In the genomic region with DNA sequence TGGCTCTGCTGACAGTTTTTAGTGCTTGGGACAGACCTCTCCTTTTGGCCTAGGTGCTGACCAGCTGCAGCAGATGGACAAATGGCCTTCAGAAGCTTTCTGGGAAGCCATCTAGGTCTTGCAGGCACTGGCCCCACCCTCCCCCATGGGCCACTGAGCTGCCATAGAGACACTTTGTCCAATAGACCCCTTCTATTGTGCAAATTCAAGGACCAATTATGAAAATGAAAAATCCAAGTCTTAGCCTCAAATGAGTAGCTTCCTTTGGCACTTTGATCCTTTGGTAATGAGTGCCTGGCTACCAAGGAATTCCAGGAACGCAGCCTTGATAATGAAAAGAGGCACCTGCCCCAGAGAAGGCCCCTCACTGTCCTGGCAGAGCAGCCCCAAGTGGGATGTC, we compare ENCODE assay signal across 29 mouse cellular contexts. TPM values are rescaled to one million over a fixed set of nuclear protein-coding genes. Genes with fewer than 3 reads are reported as not detected.
DNase-seq lines count a peak whose midpoint lies in the region; ATAC-seq and TF ChIP-seq lines count a peak whose summit lies in the region.
"Had no signal": no experiment of that assay in that cellular context is flagged by ENCODE, and none has a peak within 500 bp of the region (broad histone marks: within the 10 kb centered on the region; RNA-seq: fewer than 3 reads in every experiment).

No protein-coding gene starts in this region.

- no peak overlapping the region for H3K4me3 ChIP-seq in gastrocnemius, adult 2 months
- H3K4me3 ChIP-seq in hindbrain, embryonic 10.5 days = no peak overlapping the region
- H3K4me3 ChIP-seq in hindbrain, embryonic 14.5 days (replicated peaks; ENCODE audit: low read length) = no peak overlapping the region
- H3K4me3 ChIP-seq: embryonic facial prominence, embryonic 13.5 days; embryonic facial prominence, embryonic 15.5 days; erythroblast, embryonic 14.5 days; forebrain, embryonic 10.5 days; forebrain, embryonic 12.5 days had no signal

- DNase-seq in gastrocnemius, adult 2 months = peak; percentile 49
- DNase-seq in gastrocnemius, postnatal 4 days (ENCODE audit: low spot score in 2 of 2) = no peak
- no peak for DNase-seq in hindbrain, embryonic 10.5 days (ENCODE audit: low spot score)
- no peak for DNase-seq in hindbrain, embryonic 14.5 days (ENCODE audit: low spot score)
- DNase-seq in Muller cell, postnatal 12 days (ENCODE audit: inconsistent ontology term) = peak; percentile 93
- DNase-seq: adrenal gland, adult 2 months; adrenal gland, postnatal 10 days; adrenal gland, postnatal 25 days; B cell, adult 2 months; cerebellum, adult 11 months; cerebellum, adult 18-20 months; cerebellum, adult 8-10 months; cerebellum, adult 9-11 months; cerebellum, postnatal 14 days; cerebellum, postnatal 36 days; embryo, embryonic 11 days had no signal

- H3K4me1 ChIP-seq in hindbrain, embryonic 10.5 days (replicated peaks) = peaks cover 12% of the 10 kb centered on the region
- H3K4me1 ChIP-seq in hindbrain, embryonic 14.5 days (replicated peaks; ENCODE audit: control insufficient read depth, insufficient read depth, low read length) = no peaks in the 10 kb centered on the region

- H3K9ac ChIP-seq in hindbrain, embryonic 14.5 days = no peak overlapping the region
- H3K9ac ChIP-seq: embryonic facial prominence, embryonic 13.5 days; embryonic facial prominence, embryonic 15.5 days; forebrain, embryonic 12.5 days had no signal

- no peak overlapping the region for H3K4me2 ChIP-seq in hindbrain, embryonic 14.5 days (replicated peaks)
- H3K4me2 ChIP-seq: embryonic facial prominence, embryonic 13.5 days; embryonic facial prominence, embryonic 15.5 days; forebrain, embryonic 12.5 days had no signal

- no peaks in the 10 kb centered on the region for H3K27me3 ChIP-seq in hindbrain, embryonic 10.5 days (ENCODE audit: insufficient read depth, poor library complexity, severe bottlenecking)
- no peaks in the 10 kb centered on the region for H3K27me3 ChIP-seq in hindbrain, embryonic 14.5 days (ENCODE audit: control insufficient read depth, insufficient read depth, low read length)
- H3K27me3 ChIP-seq: embryonic facial prominence, embryonic 13.5 days; embryonic facial prominence, embryonic 15.5 days; forebrain, embryonic 12.5 days had no signal

- no peak for ATAC-seq in hindbrain, embryonic 14.5 days (ENCODE audit: low FRiP score)
- ATAC-seq: CD4-positive, CD25-positive, alpha-beta regulatory T cell, adult 4 months; forebrain, embryonic 14.5 days; forebrain, embryonic 16.5 days had no signal

- WGBS in hindbrain, embryonic 10.5 days = 95% methylated on average over 1 of the region's 1 CpGs
- WGBS in hindbrain, embryonic 14.5 days = 90% methylated on average over 1 of the region's 1 CpGs

- peak overlapping the region; percentile 76 for H3K27ac ChIP-seq in gastrocnemius, adult 2 months
- H3K27ac ChIP-seq in hindbrain, embryonic 10.5 days = peak overlapping the region; percentile 53; the same call in 1 of the 2 replicates
- no peak overlapping the region for H3K27ac ChIP-seq in hindbrain, embryonic 14.5 days
- H3K27ac ChIP-seq: embryonic facial prominence, embryonic 13.5 days; embryonic facial prominence, embryonic 15.5 days; forebrain, embryonic 10.5 days; forebrain, embryonic 12.5 days had no signal

- no peak for TF ChIP-seq CTCF in gastrocnemius, adult 2 months (IDR thresholded peaks at IDR 0.05)

- no peaks in the 10 kb centered on the region for H3K9me3 ChIP-seq in hindbrain, embryonic 10.5 days
- no peaks in the 10 kb centered on the region for H3K9me3 ChIP-seq in hindbrain, embryonic 14.5 days (ENCODE audit: control insufficient read depth, low read length)
- H3K9me3 ChIP-seq: embryonic facial prominence, embryonic 13.5 days; embryonic facial prominence, embryonic 15.5 days; forebrain, embryonic 10.5 days; forebrain, embryonic 12.5 days; G1E had no signal

- H3K36me3 ChIP-seq in hindbrain, embryonic 10.5 days = no peaks in the 10 kb centered on the region
- no peaks in the 10 kb centered on the region for H3K36me3 ChIP-seq in hindbrain, embryonic 14.5 days (replicated peaks; ENCODE audit: control insufficient read depth, insufficient read depth)
- H3K36me3 ChIP-seq: embryonic facial prominence, embryonic 13.5 days; embryonic facial prominence, embryonic 15.5 days; forebrain, embryonic 10.5 days; forebrain, embryonic 12.5 days; G1E had no signal

- intact Hi-C loops in gastrocnemius, adult 2 months (cut with DNase I) = no loop called here

RNA-seq across cellular contexts. Expression of gene Foxi1, which starts 36.7 kb away (rescaled TPM):
- total RNA-seq in gastrocnemius, adult 2 months (2021) = not detected
- total RNA-seq in gastrocnemius, postnatal 4 days (2021) = not detected
- 0.17 TPM in 1 of 2 replicates, not detected in the other for polyA plus RNA-seq in hindbrain, embryonic 10.5 days (2016; fragmentation: Nextera tagmentation; extraction: Ambion mirVana)
- polyA plus RNA-seq in hindbrain, embryonic 14.5 days (2014; fragmentation: Nextera tagmentation; extraction: Ambion mirVana) = not detected in 2 replicates
- total RNA-seq: adrenal gland, adult 2 months; adrenal gland, postnatal 10 days; adrenal gland, postnatal 25 days; CH12.LX; common myeloid progenitor, adult 5-6 weeks; G1E had no signal
- polyA plus RNA-seq: adrenal gland, adult 2 months; brain, embryonic 14.5 days; CD4-positive, CD25-positive, alpha-beta regulatory T cell, adult 4 months; embryonic facial prominence, embryonic 11.5 days; embryonic facial prominence, embryonic 13.5 days; forebrain, embryonic 10.5 days; forebrain, embryonic 12.5 days; forebrain, embryonic 14.5 days; forebrain, embryonic 16.5 days; G1E had no signal

Comparison
In these comparisons a context has a peak if more than half of its experiments do, and no peak if none do; other contexts are left out.
1. DNase-seq: peak in gastrocnemius, adult 2 months (single experiment) and Muller cell, postnatal 12 days (single experiment); none in gastrocnemius, postnatal 4 days (0 of 2), hindbrain, embryonic 10.5 days (single experiment) and hindbrain, embryonic 14.5 days (single experiment).